Comparison of ENCODE assay signal across 10 mouse cellular contexts in the genomic region with DNA sequence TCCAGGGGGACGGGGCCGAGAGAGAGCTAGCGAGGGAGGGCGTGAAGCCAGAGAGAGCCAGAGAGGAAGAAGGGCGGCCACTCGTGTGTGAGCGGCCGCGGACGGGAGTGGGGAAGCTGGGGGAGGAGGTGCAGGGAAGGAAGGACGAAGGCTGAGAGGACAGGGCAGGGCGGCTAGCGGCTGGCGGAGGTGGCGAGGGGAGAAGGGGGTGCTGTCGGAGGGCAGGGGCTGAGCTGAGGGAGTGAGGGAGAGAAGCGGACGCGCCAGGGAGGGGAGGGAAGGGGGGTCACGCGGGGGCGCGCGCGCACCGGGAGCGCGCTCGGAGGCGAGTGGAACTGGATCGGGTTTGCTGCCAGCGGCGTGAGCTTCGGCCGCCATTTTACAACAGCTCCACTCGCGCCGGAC. TPM values are rescaled to one million over a fixed set of nuclear protein-coding genes. Genes with fewer than 3 reads are reported as not detected.
DNase-seq lines count a peak whose midpoint lies in the region; ATAC-seq and TF ChIP-seq lines count a peak whose summit lies in the region.
"Not testable (repeated sequence)": the region's sequence is repeated elsewhere in the genome, so short reads cannot be mapped to it uniquely, and the experiment has no call there.
"Had no signal": no experiment of that assay in that cellular context is flagged by ENCODE, and none has a peak within 500 bp of the region (broad histone marks: within the 10 kb centered on the region; RNA-seq: fewer than 3 reads in every experiment).

No protein-coding gene starts in this region.

- H3K27me3 ChIP-seq in embryonic facial prominence, embryonic 11.5 days (ENCODE audit: control insufficient read depth, insufficient read depth, low read length); limb, embryonic 11.5 days (ENCODE audit: control insufficient read depth, insufficient read depth, low read length); megakaryocyte, embryonic 14.5 days (replicated peaks): not testable (repeated sequence)

- TF ChIP-seq POLR2A in bone marrow, adult 2 months (IDR thresholded peaks at IDR 0.05; ENCODE audit: borderline replicate concordance, control insufficient read depth, low read depth, low read length) = not testable (repeated sequence)

- 2% methylated on average over 17 of the region's 38 CpGs for WGBS in bone marrow, adult 2 months
- 6% methylated on average over 5 of the region's 38 CpGs for WGBS in embryonic facial prominence, embryonic 11.5 days
- 0% methylated on average over 7 of the region's 38 CpGs for WGBS in limb, embryonic 11.5 days

- not testable (repeated sequence) for H3K4me1 ChIP-seq in bone marrow, adult 2 months (ENCODE audit: control insufficient read depth, insufficient read depth, low read length); embryonic facial prominence, embryonic 11.5 days (ENCODE audit: control insufficient read depth, insufficient read depth, low read length); limb, embryonic 11.5 days (ENCODE audit: control insufficient read depth, insufficient read depth, low read length); megakaryocyte, embryonic 14.5 days

- H3K9ac ChIP-seq in embryonic facial prominence, embryonic 11.5 days (replicated peaks; ENCODE audit: low read length) = peak overlapping the region; percentile 39; the same call in 1 of the 2 replicates
- peak overlapping the region; percentile 37 for H3K9ac ChIP-seq in limb, embryonic 11.5 days (ENCODE audit: low read length)

- not testable (repeated sequence) for H3K36me3 ChIP-seq in embryonic facial prominence, embryonic 11.5 days (replicated peaks; ENCODE audit: control insufficient read depth, insufficient read depth, low read depth, low read length); limb, embryonic 11.5 days (ENCODE audit: control insufficient read depth, insufficient read depth, low read length); megakaryocyte, embryonic 14.5 days (replicated peaks; ENCODE audit: low read length)

- not testable (repeated sequence) for TF ChIP-seq CTCF in bone marrow, adult 2 months (IDR thresholded peaks at IDR 0.05; ENCODE audit: control insufficient read depth, insufficient read depth, low read length)

- H3K4me2 ChIP-seq in embryonic facial prominence, embryonic 11.5 days (ENCODE audit: low read depth, low read length) = 0 out of 2 replicates have a peak overlapping the region, but pooled peaks have one; percentile 19
- H3K4me2 ChIP-seq in limb, embryonic 11.5 days (ENCODE audit: low read depth, severe bottlenecking) = peak overlapping the region; percentile 25

- H3K9me3 ChIP-seq in embryonic facial prominence, embryonic 11.5 days (replicated peaks; ENCODE audit: control insufficient read depth, low read length); limb, embryonic 11.5 days (ENCODE audit: control insufficient read depth, low read length); megakaryocyte, embryonic 14.5 days: not testable (repeated sequence)

- DNase-seq in embryonic facial prominence, embryonic 11.5 days (ENCODE audit: low spot score) = not testable (repeated sequence)
- peak; percentile 30 to 46 for DNase-seq in heart, adult 18-20 months
- peak; percentile 34 for DNase-seq in induced T-regulatory cell, adult 2 months (ENCODE audit: low read depth)
- DNase-seq in limb, embryonic 11.5 days (ENCODE audit: low spot score) = peak; percentile 45
- peak; percentile 23 for DNase-seq in ovary, postnatal 36 days (ENCODE audit: low spot score)
- DNase-seq in thymus, postnatal 4 days = peak; percentile 30

- peak overlapping the region; percentile 69 for H3K27ac ChIP-seq in bone marrow, adult 2 months (ENCODE audit: control insufficient read depth, insufficient read depth, low read depth, low read length, poor library complexity)
- H3K27ac ChIP-seq in embryonic facial prominence, embryonic 11.5 days (replicated peaks; ENCODE audit: low read depth, low read length); limb, embryonic 11.5 days (replicated peaks; ENCODE audit: low read depth, low read length): not testable (repeated sequence)

- ATAC-seq in embryonic facial prominence, embryonic 11.5 days (replicated peaks; ENCODE audit: insufficient number of reproducible peaks, low FRiP score, low TSS enrichment, low read depth) = peak; percentile 99
- peak; percentile 93 for ATAC-seq in limb, embryonic 11.5 days (ENCODE audit: insufficient number of reproducible peaks, low FRiP score, low TSS enrichment, low read depth)

- H3K4me3 ChIP-seq in bone marrow, adult 2 months (replicated peaks; ENCODE audit: control insufficient read depth, low read depth, low read length) = peak overlapping the region; percentile 44
- H3K4me3 ChIP-seq in embryonic facial prominence, embryonic 11.5 days (ENCODE audit: low read depth, low read length) = peak overlapping the region; percentile 28
- peak overlapping the region; percentile 22 for H3K4me3 ChIP-seq in limb, embryonic 11.5 days (ENCODE audit: low read depth, low read length)
- peak overlapping the region; percentile 89 for H3K4me3 ChIP-seq in megakaryocyte, embryonic 14.5 days (replicated peaks)

RNA-seq across cellular contexts. Expression of gene 1700017D01Rik, which starts 9.7 kb away (rescaled TPM):
- not detected in 2 replicates for polyA plus RNA-seq in bone marrow, adult 2 months (2011; ENCODE audit: insufficient read depth, insufficient read length, low replicate concordance, missing spikeins)
- not detected in 2 replicates for polyA plus RNA-seq in embryonic facial prominence, embryonic 11.5 days (2014; fragmentation: Nextera tagmentation; extraction: Ambion mirVana)
- not detected for total RNA-seq in heart, adult 18-20 months (2021)
- polyA plus RNA-seq in limb, embryonic 11.5 days (2014; fragmentation: Nextera tagmentation; extraction: Ambion mirVana) = not detected in 2 replicates
- not detected in 2 replicates for polyA plus RNA-seq in megakaryocyte, embryonic 14.5 days (2012; ENCODE audit: insufficient read depth, low replicate concordance)
- total RNA-seq: adrenal gland, adult 8-10 months; heart, postnatal 25 days had no signal

RNA-seq across cellular contexts. Expression of gene Ms4a8a, which starts 40.1 kb away (rescaled TPM):
- polyA plus RNA-seq in bone marrow, adult 2 months (2011; ENCODE audit: insufficient read depth, insufficient read length, low replicate concordance, missing spikeins) = 7.3 and 12.7 TPM in 2 replicates
- not detected in 2 replicates for polyA plus RNA-seq in embryonic facial prominence, embryonic 11.5 days (2014; fragmentation: Nextera tagmentation; extraction: Ambion mirVana)
- total RNA-seq in heart, adult 18-20 months (2021) = 1 to 10 TPM; 2.0 to 2.1 TPM
- polyA plus RNA-seq in limb, embryonic 11.5 days (2014; fragmentation: Nextera tagmentation; extraction: Ambion mirVana) = not detected in 2 replicates
- not detected in 2 replicates for polyA plus RNA-seq in megakaryocyte, embryonic 14.5 days (2012; ENCODE audit: insufficient read depth, low replicate concordance)

RNA-seq across cellular contexts. Expression of gene 1700025F22Rik, which starts 44.1 kb away (rescaled TPM):
- not detected in 2 replicates for polyA plus RNA-seq in bone marrow, adult 2 months (2011; ENCODE audit: insufficient read depth, insufficient read length, low replicate concordance, missing spikeins)
- polyA plus RNA-seq in embryonic facial prominence, embryonic 11.5 days (2014; fragmentation: Nextera tagmentation; extraction: Ambion mirVana) = not detected in 2 replicates
- not detected for total RNA-seq in heart, adult 18-20 months (2021)
- polyA plus RNA-seq in limb, embryonic 11.5 days (2014; fragmentation: Nextera tagmentation; extraction: Ambion mirVana) = not detected in 2 replicates
- not detected in 2 replicates for polyA plus RNA-seq in megakaryocyte, embryonic 14.5 days (2012; ENCODE audit: insufficient read depth, low replicate concordance)
- total RNA-seq: adrenal gland, adult 8-10 months; heart, postnatal 25 days had no signal

Comparison
In these comparisons a context has a peak if more than half of its experiments do, and no peak if none do; other contexts are left out.
1. H3K4me3 ChIP-seq: peak in every context shown above with its lines; median percentile 89 in megakaryocyte, embryonic 14.5 days; 44 in bone marrow, adult 2 months; 28 in embryonic facial prominence, embryonic 11.5 days; 22 in limb, embryonic 11.5 days.